Mouse (Mus musculus) neural tube, embryonic 14.5 days (tissue): ENCODE results near the gene Nos2. TPM values are rescaled to one million over a fixed set of nuclear protein-coding genes. Genes with fewer than 3 reads are reported as not detected.
"Not testable (repeated sequence)": the region's sequence is repeated elsewhere in the genome, so short reads cannot be mapped to it uniquely, and the experiment has no call there.

ENCODE experiments used
- ATAC-seq: fragments of 200-750 bp; cut with Nextera tagmentation; 2 replicates; pipeline ENCODE4 v1.8.0; 2017; ENCODE audit warnings: low read depth, mild to moderate bottlenecking, moderate TSS enrichment, moderate library complexity
- H3K27ac ChIP-seq: fragments of 300-500 bp; sonication (generic); 2 replicates; pipeline ENCODE4 v1.5.1; 2014; ENCODE audit warnings: low read depth, mild to moderate bottlenecking, control low read depth, low read length, moderate library complexity, mixed read lengths
- H3K27me3 ChIP-seq: fragments of 300-500 bp; sonication (generic); 2 replicates; pipeline ENCODE4 v1.6.1; 2014; ENCODE audit warnings: low read length; ENCODE audit not compliant: control insufficient read depth, insufficient read depth
- H3K36me3 ChIP-seq: fragments of 300-500 bp; sonication (generic); 2 replicates; pipeline ENCODE4 v1.6.1; 2014; ENCODE audit warnings: low read length, mixed read lengths; ENCODE audit not compliant: control insufficient read depth, insufficient read depth
- H3K4me1 ChIP-seq: fragments of 300-500 bp; sonication (generic); 2 replicates; pipeline ENCODE4 v1.6.1; 2014; ENCODE audit warnings: low read length; ENCODE audit not compliant: control insufficient read depth, insufficient read depth
- H3K4me2 ChIP-seq: fragments of 300-500 bp; sonication (generic); 2 replicates; pipeline ENCODE4 v1.6.1; 2014; ENCODE audit warnings: mild to moderate bottlenecking, low read depth, low read length, control low read depth
- H3K4me3 ChIP-seq: fragments of 300-500 bp; sonication (generic); 2 replicates; pipeline ENCODE4 v1.5.1; 2014; ENCODE audit warnings: low read depth, low read length, control low read depth, mixed read lengths
- H3K9ac ChIP-seq: fragments of 300-500 bp; sonication (generic); replicated peaks from 2 replicates; pipeline ENCODE4 v1.6.1; 2014; ENCODE audit warnings: low read depth, mild to moderate bottlenecking, control low read depth, low read length, mixed read lengths
- H3K9me3 ChIP-seq: fragments of 300-500 bp; sonication (generic); 2 replicates; pipeline ENCODE4 v1.6.1; 2016; ENCODE audit warnings: low read length; ENCODE audit not compliant: control insufficient read depth
- WGBS: fragments of 180-500 bp; shearing (Covaris S2); extraction: QIAGEN DNeasy Blood & Tissue Kit; methylation state at CpG from one replicate; pipeline ENCODE4 v1.1.7; 2014; 5-methylcytosine and 5-hydroxymethylcytosine counted together
- polyA plus RNA-seq: library from polyadenylated mRNA; unstranded; fragments of >200 nt; fragmentation: Nextera tagmentation; extraction: Ambion mirVana; gene quantifications from 2 replicates; pipeline ENCODE4 v1.2.1, GENCODE M21; 2014

The Nos2 gene
- polyA plus RNA-seq, 1 experiment from 2014 or later = 0.35 TPM

DNA sequence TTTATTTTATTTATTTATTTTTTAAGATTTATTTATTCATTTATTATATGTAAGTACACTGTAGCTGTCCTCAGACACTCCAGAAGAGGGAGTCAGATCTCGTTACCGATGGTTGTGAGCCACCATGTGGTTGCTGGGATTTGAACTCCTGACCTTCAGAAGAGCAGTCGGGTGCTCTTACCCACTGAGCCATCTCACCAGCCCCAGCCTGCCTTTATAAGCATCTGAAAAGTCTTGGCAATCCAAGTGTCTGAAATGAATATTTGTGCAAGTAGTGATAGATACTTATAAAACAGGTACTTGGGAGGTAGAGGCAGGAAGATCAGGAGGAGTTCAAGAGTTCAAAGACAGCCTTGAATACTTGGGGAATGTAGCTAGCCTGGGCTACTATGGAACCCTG lies 86.8 kb downstream of the Nos2 start:
- not testable (repeated sequence) for H3K9ac ChIP-seq, H3K4me3 ChIP-seq, H3K4me1 ChIP-seq, ATAC-seq, H3K9me3 ChIP-seq, H3K27ac ChIP-seq, H3K36me3 ChIP-seq, H3K27me3 ChIP-seq, H3K4me2 ChIP-seq
- 83% methylated on average over 3 of the region's 3 CpGs for whole genome bisulfite sequencing

DNA sequence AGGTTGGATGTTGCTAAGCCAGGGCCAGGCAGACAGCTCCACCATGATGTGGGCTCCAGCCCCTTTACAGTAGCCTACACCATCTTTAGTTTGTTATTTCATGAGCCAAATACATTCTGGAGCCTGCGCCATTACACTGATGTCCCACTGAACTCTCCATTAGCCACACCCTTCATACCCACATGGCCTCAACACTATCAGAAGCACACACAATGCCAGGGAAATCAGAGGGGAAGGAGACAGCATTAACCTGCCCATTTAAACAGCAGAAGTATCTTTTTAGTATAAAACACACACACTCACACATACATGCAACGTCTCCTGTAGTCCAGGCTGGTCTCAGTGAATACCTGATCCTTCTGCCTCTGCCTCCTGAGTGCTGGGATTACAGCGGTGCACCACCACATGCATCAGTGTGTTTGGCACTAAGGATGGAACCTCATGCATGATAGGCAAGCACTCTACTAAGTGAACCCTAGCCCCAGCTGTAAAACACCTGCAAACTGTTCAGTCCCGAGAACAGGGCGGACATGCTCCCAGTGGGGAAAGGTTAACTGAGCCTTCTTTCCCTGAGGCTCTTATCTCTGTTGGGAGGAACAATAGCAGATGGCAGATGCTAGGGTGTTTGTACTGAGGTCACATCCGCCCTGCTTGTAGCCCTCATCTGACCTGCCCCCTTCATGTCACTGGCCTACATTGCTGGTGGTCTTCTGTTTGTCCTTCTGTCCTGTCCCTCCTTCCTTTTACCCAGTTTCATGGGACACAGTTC lies 87.6 kb downstream of the Nos2 start:
- no peak overlapping the region for H3K4me2 ChIP-seq
- no peaks in the 10 kb centered on the region for H3K27me3 ChIP-seq
- no peak for ATAC-seq
- H3K4me1 ChIP-seq = no peaks in the 10 kb centered on the region
- no peaks in the 10 kb centered on the region for H3K36me3 ChIP-seq
- H3K4me3 ChIP-seq = no peak overlapping the region
- H3K9ac ChIP-seq = no peak overlapping the region
- 61% methylated on average over 6 of the region's 6 CpGs for WGBS
- H3K9me3 ChIP-seq = no peaks in the 10 kb centered on the region
- H3K27ac ChIP-seq = no peak overlapping the region

GRCm38 (mm10) chr11:79008891-79009290 lies 88.3 kb downstream of the Nos2 start:
- H3K4me2 ChIP-seq = no peak overlapping the region
- WGBS = 81% methylated on average over 7 of the region's 7 CpGs
- no peak for ATAC-seq

More at GRCm38 (mm10) chr11:79008891-79009290, 88.3 kb downstream of the Nos2 start:
- no peaks in the 10 kb centered on the region for H3K4me1 ChIP-seq
- H3K27me3 ChIP-seq = no peaks in the 10 kb centered on the region
- no peaks in the 10 kb centered on the region for H3K9me3 ChIP-seq
- H3K36me3 ChIP-seq = no peaks in the 10 kb centered on the region
- H3K4me3 ChIP-seq = no peak overlapping the region
- H3K9ac ChIP-seq = no peak overlapping the region
- H3K27ac ChIP-seq = no peak overlapping the region

Other genes starting within 250 kb of the Nos2 start
- gene Nlk, start 223.4 kb upstream of the Nos2 start, polyA plus RNA-seq = 29.4 and 31.2 TPM in 2 replicates
- 34.0 and 37.8 TPM in 2 replicates for gene Ccnq, start 169.1 kb upstream of the Nos2 start, polyA plus RNA-seq
- 38.5 and 39.3 TPM in 2 replicates for gene Lyrm9, start 94.2 kb upstream of the Nos2 start, polyA plus RNA-seq
- gene Lgals9, start 64.2 kb downstream of the Nos2 start, polyA plus RNA-seq = 8.8 and 12.9 TPM in 2 replicates
- gene Ksr1, start 225.6 kb downstream of the Nos2 start, polyA plus RNA-seq = 8.6 and 8.9 TPM in 2 replicates